Mouse (Mus musculus) induced T-regulatory cell, adult 2 months (primary cell): ENCODE results near the gene Gm21981.

Experiments used
- DNase-seq: peaks from one replicate; pipeline ENCODE4 v3.0.0-alpha.2; 2012; ENCODE audit warnings: low read depth

The Gm21981 gene

DNA sequence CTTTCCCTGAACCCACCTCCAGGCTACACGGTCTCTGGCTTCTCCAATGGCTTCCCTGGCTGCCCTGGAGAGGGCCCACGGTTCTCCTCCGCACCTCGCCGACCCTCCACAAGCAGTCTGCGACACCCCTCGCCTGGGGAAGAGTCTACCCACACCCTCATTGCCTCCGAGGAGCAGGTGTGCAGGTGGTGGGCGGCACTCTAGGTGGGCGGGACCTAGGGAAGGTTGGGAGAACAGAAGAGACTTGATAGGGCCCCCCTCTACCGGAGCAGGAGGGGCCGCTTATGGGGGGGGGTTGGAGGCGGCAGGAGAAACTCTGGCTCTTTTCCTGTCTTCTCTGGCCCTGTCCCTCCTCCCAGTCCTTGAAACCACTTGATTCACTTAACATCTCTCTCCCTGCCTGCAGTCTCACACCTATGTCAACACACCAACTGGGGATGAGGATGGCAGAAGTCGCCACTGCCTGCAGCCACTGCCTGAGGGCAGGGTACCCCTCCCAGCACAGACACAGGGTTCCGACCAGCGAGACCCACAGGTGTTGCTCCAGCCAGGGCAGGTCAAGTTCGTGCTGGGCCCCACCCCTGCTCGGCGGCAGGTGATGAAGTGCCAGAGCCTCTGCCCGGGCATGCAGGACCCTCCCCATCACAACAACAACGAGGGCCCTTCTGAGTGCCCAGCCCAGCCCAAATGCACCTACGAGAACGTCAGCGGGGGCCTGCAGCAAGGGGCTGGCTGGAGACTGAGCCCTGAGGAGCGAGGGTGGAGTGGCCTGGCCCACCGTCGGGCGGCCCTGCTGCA is 8.5 kb upstream of the Gm21981 start:
- no peak for DNase-seq

- no peak for DNase-seq
Measured at GRCm38 (mm10) chr17:47701793-47702192, 7.5 kb upstream of the Gm21981 start.

GRCm38 (mm10) chr17:47699055-47699454 is 4.8 kb upstream of the Gm21981 start:
- DNase-seq, result no peak

DNA sequence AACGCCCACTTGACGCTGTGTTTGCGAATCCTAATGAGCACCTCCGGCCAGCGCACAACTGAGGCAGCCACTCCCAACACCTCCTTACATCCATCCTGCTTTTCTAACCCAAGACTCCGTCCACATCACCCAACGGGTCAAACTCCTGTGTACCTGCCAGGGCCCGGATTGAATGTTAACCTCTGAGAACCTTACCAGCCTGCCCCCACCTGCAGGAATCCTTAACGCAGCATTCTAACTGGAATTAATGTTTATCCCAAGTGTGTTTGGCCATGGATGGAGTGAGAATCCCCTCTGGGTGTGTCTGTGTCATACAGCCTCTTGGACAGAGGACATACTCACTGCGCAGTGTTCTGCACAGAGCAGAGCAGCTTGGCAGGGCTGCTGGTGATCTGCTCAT is 3.9 kb upstream of the Gm21981 start:
- DNase-seq, result no peak

GRCm38 (mm10) chr17:47695337-47695710 is 1.1 kb upstream of the Gm21981 start:
- DNase-seq, result no peak

- DNase-seq, result peak; percentile 96
Measured at GRCm38 (mm10) chr17:47694503-47695336, 465 bp upstream of the Gm21981 start, which contains the start of gene Prickle4. Gene Prickle4, minus strand, starts transcription at chr17:47694736.

DNA sequence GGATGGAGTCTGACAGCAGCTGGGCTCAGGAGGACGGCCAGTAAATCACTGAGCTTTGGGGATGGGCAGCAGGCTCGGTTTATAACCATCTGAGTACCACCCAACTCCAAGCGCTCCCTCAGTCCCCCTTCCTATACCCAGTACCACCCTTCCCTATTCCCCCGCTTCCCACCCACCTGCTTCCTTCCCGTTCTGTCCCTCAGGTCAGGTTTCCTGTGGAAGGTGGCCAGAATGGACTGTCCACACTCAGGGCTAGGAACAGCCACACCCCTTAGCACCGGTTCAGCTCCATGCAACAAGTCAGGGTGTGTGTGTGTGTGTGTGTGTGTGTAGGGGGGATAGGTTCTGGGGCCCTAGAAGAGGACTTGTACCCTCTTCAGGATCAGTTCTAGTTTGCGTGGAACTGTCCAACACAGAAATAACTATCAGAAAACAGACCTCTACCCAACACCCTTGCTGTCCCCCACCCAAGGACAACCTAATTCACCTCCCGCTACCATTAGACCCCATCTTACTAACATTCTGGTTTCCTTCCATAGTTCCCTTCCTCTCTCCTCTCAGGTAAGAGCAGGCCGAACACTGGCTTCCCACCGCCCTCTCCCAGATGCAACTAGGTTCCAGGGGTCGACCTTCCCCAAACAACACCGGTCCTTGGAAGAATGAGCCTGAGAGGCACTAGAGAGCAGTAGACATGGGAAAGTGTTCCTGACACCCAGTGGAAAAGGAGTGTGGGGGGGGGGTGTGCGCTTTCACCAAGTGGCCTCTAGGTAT is 399 bp downstream of the Gm21981 start:
- DNase-seq, result no peak

- DNase-seq, result no peak
Measured at GRCm38 (mm10) chr17:47691650-47692049, 2.6 kb downstream of the Gm21981 start.

DNA sequence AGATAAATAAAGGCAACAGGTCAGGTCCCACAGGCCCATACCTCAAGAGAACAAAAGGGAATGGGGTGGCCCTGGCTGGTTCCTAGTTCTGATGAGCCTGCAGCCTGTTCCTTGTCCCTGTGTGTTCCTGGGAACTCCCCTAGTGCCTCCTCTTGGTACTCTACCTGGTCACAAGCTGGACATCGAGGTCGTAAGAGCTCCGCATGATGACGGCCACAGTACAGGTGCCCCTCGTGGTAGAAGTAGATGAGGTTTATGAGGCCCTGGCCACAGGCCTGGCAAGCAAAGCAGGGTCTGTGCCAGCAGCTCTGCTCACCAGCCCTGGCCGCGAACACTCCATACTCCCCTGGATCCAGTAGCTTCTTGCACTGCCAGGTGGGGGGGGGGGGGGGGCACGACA is 4.4 kb downstream of the Gm21981 start:
- DNase-seq, result no peak

GRCm38 (mm10) chr17:47688608-47689575 is 5.4 kb downstream of the Gm21981 start, which contains the start of gene Frs3:
Gene Frs3, plus strand, starts transcription at chr17:47689030.
- DNase-seq, result peak; percentile 74

DNA sequence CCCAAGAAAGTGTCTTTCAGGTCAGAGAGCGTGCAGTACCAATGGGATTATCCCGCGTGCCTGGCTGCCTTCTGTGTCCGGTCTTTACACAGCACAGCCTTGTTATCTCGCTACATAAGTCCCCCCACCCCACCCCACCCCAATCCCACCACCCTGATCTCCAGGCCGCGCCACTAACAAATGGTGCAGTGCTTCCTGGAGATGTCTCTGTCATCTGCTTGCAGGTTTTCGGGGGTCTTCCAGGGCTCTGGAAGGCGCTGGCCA is 6.0 kb downstream of the Gm21981 start, which contains the start of gene Tomm6:
Gene Tomm6 (minus strand): TSS at position 43 of the 264 bp plus-strand sequence.
- DNase-seq, result no peak

DNA sequence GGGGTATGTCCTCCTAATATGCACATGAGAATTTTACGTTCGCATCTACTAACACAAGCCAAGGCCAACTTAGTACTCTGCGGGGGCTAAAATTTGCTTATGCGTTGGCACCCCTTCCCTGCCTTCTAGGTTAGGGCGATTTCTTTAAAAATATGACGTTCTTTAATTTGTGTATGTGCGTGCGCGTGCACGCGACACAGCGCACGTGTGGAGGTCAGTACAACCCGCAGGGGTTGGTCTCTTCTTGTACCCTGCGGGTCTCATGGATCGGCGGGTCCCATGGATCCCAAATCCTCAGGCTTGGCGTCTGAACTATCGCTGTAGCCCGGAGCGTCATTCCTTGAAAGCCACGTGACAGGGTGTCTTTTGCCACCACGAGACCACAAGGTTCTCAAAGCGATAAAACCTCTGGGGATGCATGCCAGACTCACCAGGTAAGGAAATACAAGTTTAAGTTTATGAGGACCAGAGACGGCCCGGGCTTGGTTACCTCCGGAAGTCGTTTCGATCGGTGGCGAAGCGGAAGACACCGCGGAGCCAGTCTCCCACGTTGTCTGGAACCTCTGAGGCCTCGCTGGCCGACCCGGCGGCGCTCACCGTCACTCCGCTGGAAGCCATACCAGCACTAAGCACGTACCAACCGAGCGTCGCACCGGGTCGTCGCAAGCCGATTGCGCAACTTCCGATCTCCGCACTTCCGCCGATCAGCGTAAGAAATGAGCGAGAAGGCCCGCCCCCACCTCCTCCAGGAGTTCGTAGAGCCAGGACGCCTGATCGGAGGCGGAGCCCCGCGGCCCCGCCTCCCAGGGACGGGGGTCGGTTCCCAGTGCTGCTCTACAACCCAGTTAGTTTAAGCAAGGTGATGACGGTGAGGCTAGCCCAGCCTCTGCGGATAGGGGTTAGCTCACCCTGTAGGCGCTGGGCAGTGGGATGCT is 6.6 kb downstream of the Gm21981 start:
- DNase-seq, result peak; percentile 98

DNA sequence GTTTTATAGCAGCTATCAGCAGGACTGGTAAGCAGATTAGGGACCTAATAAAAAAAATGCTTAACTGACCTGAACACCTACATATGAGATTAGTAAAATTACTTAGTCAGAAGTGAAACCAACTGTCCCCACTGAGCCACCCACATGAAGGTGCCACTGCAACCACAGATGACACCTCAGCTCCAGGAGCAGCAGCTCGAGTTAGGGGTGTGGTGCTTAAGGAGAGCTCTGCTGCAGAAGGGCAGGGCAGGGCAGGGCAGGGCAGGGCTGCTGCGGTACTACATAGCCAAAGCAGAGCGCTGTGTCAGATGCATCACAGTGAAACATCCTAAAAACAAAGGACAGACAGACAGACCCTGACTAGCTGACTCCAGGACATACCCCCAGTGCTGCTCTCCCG is 11.4 kb downstream of the Gm21981 start:
- DNase-seq, result peak; percentile 59

DNA sequence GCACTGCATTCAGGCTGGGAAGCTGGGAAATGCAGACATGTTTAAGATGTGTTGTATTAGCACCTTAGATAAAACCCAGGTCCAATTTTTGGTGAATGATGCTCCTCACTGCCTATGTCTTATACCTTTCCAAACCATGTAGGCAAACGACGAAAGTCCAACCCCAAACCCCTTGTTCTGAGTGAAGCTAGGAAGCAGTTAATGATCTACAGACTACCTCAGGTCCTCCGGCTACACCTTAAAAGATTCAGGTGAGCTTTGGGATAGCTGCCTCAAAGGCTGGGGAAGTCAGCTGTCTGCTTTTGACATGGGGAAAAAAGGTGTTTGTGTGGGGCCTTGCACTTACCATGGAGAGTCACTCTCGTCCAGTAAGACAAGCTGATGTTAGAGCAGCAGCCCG is 15.6 kb downstream of the Gm21981 start:
- DNase-seq, result no peak

- DNase-seq, result no peak
Measured at GRCm38 (mm10) chr17:47678238-47678637, 16.0 kb downstream of the Gm21981 start.

GRCm38 (mm10) chr17:47676581-47676980 is 17.7 kb downstream of the Gm21981 start:
- DNase-seq, result peak; percentile 78

- DNase-seq, result no peak
Measured at GRCm38 (mm10) chr17:47672311-47673111, 21.7 kb downstream of the Gm21981 start.

DNA sequence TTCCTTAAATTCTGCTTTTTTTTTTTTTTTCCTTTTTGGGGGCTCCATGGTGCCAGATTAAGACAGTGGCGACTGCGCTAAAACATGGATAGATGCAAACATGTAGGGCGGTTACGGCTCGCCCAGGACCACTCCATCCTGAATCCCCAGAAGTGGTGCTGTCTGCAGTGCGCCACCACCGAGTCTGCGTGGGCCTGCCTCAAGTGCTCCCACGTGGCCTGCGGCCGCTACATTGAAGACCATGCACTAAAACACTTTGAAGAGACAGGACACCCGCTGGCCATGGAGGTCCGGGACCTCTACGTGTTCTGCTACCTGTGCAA is 22.3 kb downstream of the Gm21981 start:
- DNase-seq, result no peak

DNA sequence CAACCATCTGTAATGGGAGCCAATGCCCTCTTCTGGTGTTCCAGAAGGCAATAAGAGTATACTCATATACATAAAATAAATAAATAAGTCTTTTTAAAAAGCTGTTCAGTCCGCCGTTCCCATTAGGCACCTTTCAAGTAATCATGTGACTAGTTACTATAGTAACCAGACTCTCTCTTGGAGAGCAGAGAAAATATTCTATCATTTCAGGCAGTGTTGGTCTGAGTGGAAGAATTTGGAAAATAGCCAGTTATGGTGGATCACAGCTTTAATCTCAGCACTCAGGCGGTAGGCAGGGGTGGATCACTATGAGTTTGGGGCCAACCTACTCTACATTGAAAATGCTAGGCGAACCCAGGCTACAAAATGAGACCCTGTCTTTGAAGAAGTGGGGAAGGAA is 25.1 kb downstream of the Gm21981 start:
- no peak for DNase-seq

DNA sequence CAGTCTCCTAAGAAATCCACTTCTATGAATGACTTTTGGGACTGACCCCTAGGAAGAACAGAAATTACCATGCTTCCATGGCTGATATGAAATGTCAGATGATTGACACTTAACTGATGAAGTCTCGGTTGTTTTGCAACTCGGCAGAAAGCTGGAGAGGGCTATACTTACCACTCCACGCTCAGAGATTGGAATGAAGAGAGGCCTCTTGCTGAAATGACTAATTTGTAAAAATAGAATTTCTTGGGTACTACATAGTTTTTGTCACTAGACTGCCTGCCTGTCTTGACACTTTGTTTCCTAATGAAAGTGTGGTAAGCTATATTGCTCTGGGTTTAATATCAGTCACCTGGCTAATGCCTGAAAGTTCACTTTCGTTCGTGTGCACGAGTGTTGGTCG is 29.8 kb downstream of the Gm21981 start:
- DNase-seq, result no peak
